Mouse (Mus musculus) macrophage (primary cell): ENCODE measurements around the gene Best3. TPM values are rescaled to one million over a fixed set of nuclear protein-coding genes. Genes with fewer than 3 reads are reported as not detected.
"Not testable (repeated sequence)": the region's sequence is repeated elsewhere in the genome, so short reads cannot be mapped to it uniquely, and the experiment has no call there.

Experiments used
- H3K27ac ChIP-seq: fragments of 350-480 bp; formaldehyde crosslinking; 2 replicates; pipeline ENCODE4 v1.9.0; 2021
- H3K36me3 ChIP-seq: fragments of 350-480 bp; formaldehyde crosslinking; 2 replicates; pipeline ENCODE4 v1.9.0; 2021; ENCODE audit errors: inconsistent target
- H3K4me3 ChIP-seq: fragments of 350-480 bp; formaldehyde crosslinking; 2 replicates; pipeline ENCODE4 v1.9.0; 2021; ENCODE audit errors: inconsistent target
- H3K79me2 ChIP-seq: fragments of 350-480 bp; formaldehyde crosslinking; 2 replicates; pipeline ENCODE4 v1.9.0; 2021; ENCODE audit errors: inconsistent target
- WGBS: methylation state at CpG from one replicate; pipeline ENCODE4 v1.1.7; 2026; ENCODE audit warnings: inconsistent platforms; ENCODE audit not compliant: missing documents; 5-methylcytosine and 5-hydroxymethylcytosine counted together
- polyA plus RNA-seq: library from polyadenylated mRNA; stranded (reverse); fragments of 250-400 nt; gene quantifications from 3 replicates; pipeline ENCODE4 v1.2.4, GENCODE M21; 2018; ENCODE audit warnings: inconsistent platforms

Gene Best3
- polyA plus RNA-seq, 1 experiment from 2014 or later = 0.04 TPM

DNA sequence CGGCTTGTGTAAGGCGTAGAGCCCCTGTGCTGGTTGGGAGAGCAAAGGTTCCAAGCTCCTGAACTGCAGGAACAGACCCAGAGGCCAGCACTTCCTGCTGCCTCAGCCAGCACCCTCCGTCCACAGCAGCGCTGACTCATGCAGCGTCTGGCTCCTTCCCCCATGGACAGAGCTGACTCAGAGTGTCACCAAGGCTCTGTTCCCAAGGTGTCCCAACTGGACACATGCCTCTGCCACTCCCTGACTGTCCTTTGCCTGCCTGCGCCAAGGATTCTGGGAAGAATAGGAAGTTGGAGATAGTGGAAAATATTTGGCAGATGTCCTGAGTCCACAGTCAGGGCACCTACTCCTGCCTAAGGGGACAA, 10.1 kb downstream of the Best3 start:
- Histone ChIP-seq H3K36me3 (no peaks in the 10 kb centered on the region), H3K27ac (0 out of 2 replicates have a peak overlapping the region, but pooled peaks have one; percentile 13), H3K4me3 (no peak overlapping the region), H3K79me2 (no peaks in the 10 kb centered on the region)
- 18% methylated on average over 6 of the region's 6 CpGs for WGBS

DNA sequence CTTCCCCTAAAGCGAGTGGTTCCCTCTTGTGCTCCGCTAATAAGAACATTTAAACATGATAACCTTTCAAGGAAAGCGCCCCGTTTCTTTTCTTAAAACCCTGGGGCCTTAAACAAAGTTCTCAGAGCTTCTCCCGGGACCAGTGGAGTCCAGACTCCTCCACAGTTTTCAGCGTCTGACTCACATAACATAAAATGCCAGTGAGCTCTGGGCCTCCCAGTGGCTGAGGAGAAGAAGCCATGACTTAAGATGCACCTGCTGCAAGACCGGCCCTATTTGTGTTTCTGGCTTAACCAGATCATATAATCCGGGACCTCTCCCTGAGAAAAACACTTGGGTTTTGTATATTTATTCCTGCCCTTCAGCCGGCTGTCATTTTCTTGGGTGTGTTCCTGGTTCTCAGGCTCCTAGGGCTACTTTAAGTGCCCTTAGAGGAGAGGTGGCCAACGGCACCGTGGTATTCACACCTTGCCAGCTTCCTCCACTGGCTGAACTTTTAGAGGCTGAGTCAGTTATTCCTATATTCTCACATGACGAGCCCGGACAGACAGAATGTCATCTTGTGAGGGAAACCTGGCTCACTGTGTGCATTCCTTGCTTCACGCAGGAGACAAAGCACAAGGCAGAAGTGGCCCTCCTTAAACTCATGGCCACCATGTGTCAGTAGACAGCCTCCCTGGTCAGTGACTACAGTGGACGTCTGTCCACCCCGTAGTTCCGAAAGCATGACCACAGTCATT, 12.8 kb downstream of the Best3 start:
- 92% methylated on average over 17 of the region's 17 CpGs for WGBS
- Histone ChIP-seq H3K79me2 (no peaks in the 10 kb centered on the region), H3K36me3 (no peaks in the 10 kb centered on the region), H3K4me3 (no peak overlapping the region), H3K27ac (no peak overlapping the region)

DNA sequence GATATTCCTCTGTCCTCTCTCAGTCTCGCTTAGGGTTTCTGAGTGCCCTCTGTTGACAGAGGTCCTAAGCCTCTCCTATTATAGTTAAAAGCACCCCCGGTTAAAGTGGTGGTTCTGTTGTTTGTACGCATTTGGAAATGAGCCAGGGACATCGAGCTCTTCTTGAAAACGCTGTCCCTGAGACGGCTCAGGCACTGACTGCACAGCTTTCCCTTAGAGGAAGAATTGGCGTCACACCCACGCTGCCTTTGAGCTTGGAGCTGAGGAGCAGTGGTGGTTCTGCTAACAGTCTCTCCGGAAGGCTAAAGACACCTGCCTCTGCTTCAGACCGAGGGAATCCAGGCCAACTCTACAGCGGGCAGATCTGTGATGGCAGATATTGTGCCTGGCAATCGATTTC, 14.9 kb downstream of the Best3 start:
- no peak overlapping the region for H3K4me3 ChIP-seq
- H3K27ac ChIP-seq = no peak overlapping the region
- H3K79me2 ChIP-seq = no peaks in the 10 kb centered on the region
- H3K36me3 ChIP-seq = no peaks in the 10 kb centered on the region
- 84% methylated on average over 12 of the region's 12 CpGs for WGBS

DNA sequence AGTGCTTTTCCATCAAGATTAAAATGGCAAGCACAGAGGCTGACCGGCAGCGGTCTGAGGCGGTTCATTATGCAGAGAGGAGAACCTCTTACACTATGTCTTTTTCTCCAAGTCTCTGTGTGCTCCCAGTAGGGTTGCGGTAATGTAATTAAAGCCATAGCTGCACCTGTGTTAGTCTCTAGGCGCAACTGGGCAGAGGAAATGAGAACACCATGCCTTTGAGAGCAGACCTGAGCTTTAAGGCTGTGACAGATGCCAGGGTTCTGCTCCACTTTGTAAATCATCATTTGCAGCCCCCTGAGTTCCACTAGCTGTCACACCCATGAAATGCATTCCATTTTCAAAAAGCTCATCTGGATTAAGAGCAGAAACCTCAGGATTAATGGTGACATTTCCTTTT, 18.6 kb downstream of the Best3 start:
- WGBS = 94% methylated on average over 5 of the region's 5 CpGs

DNA sequence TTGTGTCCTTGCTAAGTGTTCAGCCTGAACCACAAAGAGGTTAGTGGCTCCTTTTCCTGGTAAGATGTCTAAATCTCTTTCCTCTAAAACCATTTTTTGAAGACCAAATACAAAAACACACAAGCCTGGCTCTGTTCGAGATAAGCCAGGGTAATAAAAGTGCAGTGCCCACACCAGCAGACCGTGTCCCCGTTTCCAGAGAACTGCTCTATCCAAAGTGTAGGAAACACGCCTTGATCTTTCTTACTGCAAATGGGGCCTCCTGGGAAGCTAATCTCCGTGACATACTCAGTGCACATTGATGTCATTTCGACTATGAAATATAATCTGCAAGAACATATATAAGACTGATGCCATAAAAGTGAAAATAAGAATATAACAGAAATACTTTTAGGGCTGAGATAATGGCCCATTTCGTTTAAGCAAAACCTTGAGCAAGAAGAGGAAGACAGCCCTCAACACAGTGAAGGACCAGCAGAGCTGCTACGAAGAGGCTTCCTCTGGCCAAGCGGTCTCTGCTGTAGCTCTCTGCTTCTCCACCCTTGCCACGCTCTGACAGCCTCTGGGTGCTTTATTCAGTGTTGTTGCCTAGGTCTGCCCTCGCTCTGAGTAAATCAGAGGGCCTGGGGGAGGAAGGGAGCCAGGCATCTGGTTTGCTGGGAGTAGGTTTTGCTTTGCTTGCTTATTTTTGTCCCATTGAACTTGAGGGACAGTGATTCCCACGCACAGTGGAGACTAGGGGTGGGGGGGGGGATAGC, 19.8 kb downstream of the Best3 start:
- no peak overlapping the region for H3K27ac ChIP-seq
- WGBS = 75% methylated on average over 12 of the region's 12 CpGs
- H3K4me3 ChIP-seq = no peak overlapping the region

More for the DNA sequence above, 18.6 kb downstream of the Best3 start:
- H3K79me2 ChIP-seq = no peaks in the 10 kb centered on the region
- no peak overlapping the region for H3K27ac ChIP-seq
- H3K4me3 ChIP-seq = no peak overlapping the region
- no peaks in the 10 kb centered on the region for H3K36me3 ChIP-seq

DNA sequence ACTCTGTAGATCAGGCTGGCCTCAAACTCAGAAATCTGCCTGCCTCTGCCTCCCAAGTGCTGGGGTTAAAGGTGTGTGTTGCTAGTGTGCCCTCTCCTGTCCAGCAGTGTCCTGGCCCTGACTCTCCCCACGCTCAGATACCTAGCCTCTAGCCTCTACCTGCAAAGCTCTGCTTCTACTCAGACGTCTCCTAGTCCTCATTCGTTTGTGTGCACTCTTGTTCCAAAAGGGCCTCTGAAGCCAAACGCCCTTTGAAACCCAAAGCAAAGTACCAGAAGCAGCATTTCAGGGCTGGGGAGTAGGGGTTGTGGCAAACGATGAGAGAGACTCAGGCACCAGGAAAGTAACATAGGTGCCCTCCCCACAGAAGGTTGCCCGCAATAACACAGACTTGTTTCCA, 23.6 kb downstream of the Best3 start:
- Histone ChIP-seq H3K36me3 (no peaks in the 10 kb centered on the region), H3K79me2 (no peaks in the 10 kb centered on the region), H3K4me3 (no peak overlapping the region), H3K27ac (no peak overlapping the region)
- WGBS = 91% methylated on average over 6 of the region's 6 CpGs

More for the DNA sequence above, 19.8 kb downstream of the Best3 start:
- no peaks in the 10 kb centered on the region for H3K79me2 ChIP-seq
- no peaks in the 10 kb centered on the region for H3K36me3 ChIP-seq

DNA sequence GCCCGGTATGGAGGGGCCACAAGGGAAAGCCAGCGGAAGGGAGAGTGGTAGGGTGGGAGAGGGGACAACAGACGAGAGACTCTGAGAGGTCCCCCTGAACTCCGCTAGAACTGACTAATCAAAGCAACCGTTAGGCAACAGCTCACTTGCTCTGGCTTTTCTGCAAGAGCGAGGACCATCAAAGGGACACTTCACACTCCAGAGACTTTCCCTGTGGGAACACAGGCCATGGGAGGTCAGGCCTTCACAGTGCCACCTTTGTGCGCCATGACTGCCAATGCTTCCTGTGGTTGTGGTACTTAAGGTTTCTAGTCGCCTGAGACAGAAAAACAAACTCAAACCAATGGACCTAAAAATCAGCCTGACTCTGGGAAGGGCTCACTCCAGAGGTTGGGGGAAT, 24.9 kb downstream of the Best3 start:
- no peaks in the 10 kb centered on the region for H3K79me2 ChIP-seq
- no peaks in the 10 kb centered on the region for H3K36me3 ChIP-seq
- H3K27ac ChIP-seq = no peak overlapping the region
- 85% methylated on average over 8 of the region's 8 CpGs for WGBS
- H3K4me3 ChIP-seq = no peak overlapping the region

DNA sequence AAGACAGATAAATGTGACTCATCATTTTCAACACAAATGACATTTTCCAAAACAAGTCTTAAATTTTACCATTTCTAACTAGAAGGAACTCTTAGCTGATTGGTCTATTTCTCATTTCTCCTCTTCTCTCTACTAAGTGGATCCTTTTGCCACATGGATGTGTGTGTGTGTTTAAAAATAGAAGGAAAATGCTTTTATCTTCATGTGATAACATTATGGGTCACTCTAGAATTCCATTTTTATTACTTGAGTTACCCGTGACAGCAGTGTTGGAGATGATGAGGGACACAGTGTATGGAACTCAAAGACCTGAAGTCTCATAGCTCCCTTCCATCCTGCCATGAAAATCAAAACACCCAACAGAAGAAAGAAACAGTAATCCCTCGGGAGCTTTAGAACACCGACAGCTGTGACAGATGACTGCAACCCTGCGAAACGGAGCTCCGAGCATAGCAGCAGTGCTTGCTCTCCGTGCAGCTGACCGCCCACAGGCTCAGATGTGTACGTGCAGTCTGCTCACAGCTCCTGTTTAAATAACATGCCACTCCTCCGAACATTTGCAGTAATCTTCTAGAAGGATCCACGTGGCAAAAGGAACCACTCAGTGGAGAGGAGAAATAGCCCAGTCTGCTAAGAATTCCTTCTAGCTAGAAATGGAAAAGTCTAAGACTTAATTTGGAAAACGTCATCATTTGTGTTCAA, 27.7 kb downstream of the Best3 start:
- Histone ChIP-seq H3K36me3 (no peaks in the 10 kb centered on the region), H3K27ac (no peak overlapping the region), H3K79me2 (no peaks in the 10 kb centered on the region), H3K4me3 (no peak overlapping the region)
- WGBS = 72% methylated on average over 12 of the region's 12 CpGs

DNA sequence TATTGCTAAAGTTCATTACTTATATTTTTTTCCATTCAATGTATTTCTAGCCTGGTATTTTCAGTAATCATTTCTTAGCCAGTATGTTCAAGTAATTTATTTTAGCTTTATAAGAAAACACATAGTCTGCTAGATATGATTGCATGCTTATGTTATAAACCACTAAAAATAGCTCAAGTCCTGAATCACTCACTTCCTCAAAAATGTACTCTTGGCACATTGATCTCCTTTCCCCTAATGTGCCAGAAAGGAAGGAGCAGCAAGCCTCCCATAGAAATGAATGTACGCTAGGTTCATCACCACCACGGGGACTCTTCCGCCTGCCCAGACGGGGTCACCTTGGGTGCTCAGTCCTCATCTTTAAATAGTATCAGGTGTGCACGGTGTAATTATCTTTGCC, 28.5 kb downstream of the Best3 start:
- no peak overlapping the region for H3K27ac ChIP-seq
- WGBS = 67% methylated on average over 5 of the region's 5 CpGs
- H3K36me3 ChIP-seq = no peaks in the 10 kb centered on the region

DNA sequence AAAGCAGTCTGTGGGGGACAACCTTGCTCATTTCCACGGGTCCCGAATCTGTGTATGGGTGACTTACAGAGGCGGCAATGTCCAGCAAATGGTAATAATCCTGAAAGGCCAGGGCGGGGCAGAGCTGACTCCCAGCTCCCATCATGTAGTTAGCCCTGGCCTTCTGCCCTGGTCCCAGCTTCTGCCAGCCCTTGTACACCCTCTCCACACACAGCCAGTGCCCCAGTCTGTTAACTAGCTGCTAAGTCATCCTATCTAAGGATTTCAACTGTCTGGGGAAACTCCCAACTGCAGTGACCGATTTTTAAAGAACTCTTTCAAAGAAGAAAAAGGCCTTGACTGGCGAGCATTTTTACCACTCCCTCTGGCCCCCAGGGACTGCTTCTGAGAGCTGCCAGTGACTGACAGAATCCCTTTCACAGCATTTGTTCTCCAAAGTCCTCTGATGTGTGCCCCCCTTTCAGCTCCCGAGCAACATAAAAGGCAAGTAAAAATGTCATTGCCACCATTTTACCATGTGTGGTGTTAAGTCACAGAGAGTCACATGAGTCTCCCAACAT, 32.2 kb downstream of the Best3 start:
- H3K27ac ChIP-seq = no peak overlapping the region

More for the DNA sequence above, 28.5 kb downstream of the Best3 start:
- no peak overlapping the region for H3K4me3 ChIP-seq
- H3K79me2 ChIP-seq = no peaks in the 10 kb centered on the region

DNA sequence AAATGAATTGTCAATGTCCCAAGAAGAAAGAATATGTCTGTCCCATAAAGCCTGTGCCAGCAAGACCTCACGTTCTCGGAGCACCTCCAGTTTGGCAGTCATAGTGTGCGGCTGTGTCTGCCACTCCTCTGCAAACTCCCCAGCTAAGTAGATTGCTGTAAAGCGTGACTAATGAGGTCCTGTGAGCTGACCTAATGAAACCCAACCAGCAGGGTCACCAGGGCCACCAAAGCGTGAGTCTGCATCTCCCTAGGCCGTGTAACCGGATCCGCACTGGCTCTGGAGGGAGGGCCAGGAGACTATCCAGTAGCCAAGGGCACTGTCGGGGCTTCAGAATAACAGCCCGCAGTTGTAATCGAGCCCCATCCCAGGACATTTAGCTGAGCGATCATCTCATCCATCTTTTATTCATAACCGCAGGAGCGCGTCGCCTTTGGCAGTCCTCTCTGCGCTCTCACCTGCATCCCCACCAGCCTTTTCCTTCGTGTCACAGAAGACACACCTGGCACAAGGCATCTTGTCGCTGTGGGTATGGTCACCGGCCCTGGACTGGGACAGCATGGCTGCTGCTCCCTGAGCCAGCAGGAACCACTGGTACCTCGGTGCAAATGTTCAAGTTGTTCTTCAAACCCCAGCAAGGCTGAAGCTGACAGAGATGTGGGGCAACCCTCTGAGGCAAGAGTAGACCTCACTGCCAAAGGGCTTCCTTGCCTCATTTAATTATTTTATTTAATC, 35.1 kb downstream of the Best3 start:
- H3K27ac ChIP-seq = no peak overlapping the region
- 85% methylated on average over 21 of the region's 21 CpGs for WGBS
- H3K4me3 ChIP-seq = no peak overlapping the region
- no peaks in the 10 kb centered on the region for H3K36me3 ChIP-seq
- no peaks in the 10 kb centered on the region for H3K79me2 ChIP-seq

More for the DNA sequence above, 32.2 kb downstream of the Best3 start:
- no peaks in the 10 kb centered on the region for H3K79me2 ChIP-seq
- H3K4me3 ChIP-seq = no peak overlapping the region
- no peaks in the 10 kb centered on the region for H3K36me3 ChIP-seq
- WGBS = 78% methylated on average over 7 of the region's 7 CpGs

DNA sequence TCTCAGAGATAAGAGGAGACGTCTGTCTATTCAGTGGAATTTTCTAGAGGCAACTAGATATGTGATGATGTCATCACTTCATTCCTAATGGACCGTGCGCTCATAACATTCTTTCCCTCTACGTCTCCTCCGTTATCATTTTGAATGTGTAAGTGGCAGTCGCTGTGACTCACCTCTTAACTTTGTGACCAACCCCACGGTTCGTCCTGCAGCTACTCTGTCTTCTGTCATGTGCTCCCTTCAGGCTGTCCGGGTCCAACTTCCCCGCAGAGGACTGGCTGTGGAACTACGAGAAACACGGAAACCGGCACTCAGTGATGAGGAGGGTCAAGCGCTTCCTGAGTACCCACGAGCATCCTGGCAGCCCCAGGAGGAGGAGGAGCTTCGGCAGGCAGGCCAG, 37.6 kb downstream of the Best3 start:
- no peak overlapping the region for H3K27ac ChIP-seq
- no peaks in the 10 kb centered on the region for H3K79me2 ChIP-seq
- H3K36me3 ChIP-seq = no peaks in the 10 kb centered on the region
- no peak overlapping the region for H3K4me3 ChIP-seq
- whole genome bisulfite sequencing = 36% methylated on average over 16 of the region's 16 CpGs

DNA sequence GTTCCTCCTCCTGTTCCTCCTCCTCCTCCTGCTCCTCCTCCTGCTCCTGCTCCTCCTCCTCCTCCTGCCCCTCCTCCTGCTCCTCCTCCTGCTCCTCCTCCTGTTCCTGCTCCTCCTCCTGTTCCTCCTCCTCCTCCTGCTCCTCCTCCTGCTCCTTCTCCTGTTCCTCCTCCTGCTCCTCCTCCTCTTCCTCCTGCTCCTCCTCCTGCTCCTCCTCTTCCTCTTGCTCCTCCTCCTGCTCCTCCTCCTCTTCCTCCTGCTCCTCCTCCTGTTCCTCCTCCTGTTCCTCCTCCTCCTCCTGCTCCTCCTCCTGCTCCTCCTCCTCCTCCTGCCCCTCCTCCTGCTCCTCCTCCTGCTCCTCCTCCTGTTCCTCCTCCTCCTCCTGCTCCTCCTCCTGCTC, 39.7 kb downstream of the Best3 start:
- H3K79me2 ChIP-seq, H3K4me3 ChIP-seq, H3K36me3 ChIP-seq, H3K27ac ChIP-seq: not testable (repeated sequence)

DNA sequence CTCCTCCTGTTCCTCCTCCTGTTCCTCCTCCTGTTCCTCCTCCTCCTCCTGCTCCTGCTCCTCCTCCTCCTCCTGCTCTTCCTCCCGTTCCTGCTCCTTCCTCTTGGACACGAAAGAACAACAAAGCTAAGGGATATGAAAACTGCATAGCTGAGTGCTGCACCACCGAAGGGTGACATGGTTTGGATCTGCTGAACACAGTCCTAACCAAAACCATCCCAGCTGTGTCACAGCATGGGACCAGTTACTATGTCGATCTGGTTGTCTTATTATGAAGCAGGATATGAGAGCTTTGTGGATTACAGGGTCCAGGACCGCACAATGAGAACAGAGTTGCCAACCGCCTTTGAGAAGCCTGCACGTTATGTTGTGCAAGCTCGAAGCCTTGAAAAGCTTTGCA, 40.1 kb downstream of the Best3 start:
- no peak overlapping the region for H3K27ac ChIP-seq
- no peaks in the 10 kb centered on the region for H3K36me3 ChIP-seq
- WGBS = 86% methylated on average over 6 of the region's 8 CpGs
- H3K4me3 ChIP-seq = no peak overlapping the region
- H3K79me2 ChIP-seq = no peaks in the 10 kb centered on the region
